Mouse (Mus musculus) heart, embryonic 12.5 days (tissue): ENCODE data around the gene Pcdh7. TPM values are rescaled to one million over a fixed set of nuclear protein-coding genes. Genes with fewer than 3 reads are reported as not detected.

Experiments
- ATAC-seq: fragments of 200-750 bp; cut with Nextera tagmentation; 2 replicates; pipeline ENCODE4 v1.8.0; 2017; ENCODE audit warnings: moderate TSS enrichment, moderate library complexity; ENCODE audit not compliant: insufficient number of reproducible peaks, low FRiP score
- H3K27ac ChIP-seq: fragments of 300-500 bp; sonication (generic); 2 replicates; pipeline ENCODE4 v1.5.1; 2016; ENCODE audit warnings: mild to moderate bottlenecking, moderate library complexity; ENCODE audit not compliant: poor library complexity, severe bottlenecking
- H3K27me3 ChIP-seq: fragments of 300-500 bp; sonication (generic); replicated peaks from 2 replicates; pipeline ENCODE4 v1.6.1; 2016; ENCODE audit warnings: mild to moderate bottlenecking, moderate library complexity
- H3K36me3 ChIP-seq: fragments of 300-500 bp; sonication (generic); 2 replicates; pipeline ENCODE4 v1.6.1; 2016; ENCODE audit warnings: mild to moderate bottlenecking, moderate library complexity
- H3K4me1 ChIP-seq: fragments of 300-500 bp; sonication (generic); replicated peaks from 2 replicates; pipeline ENCODE4 v1.6.1; 2016; ENCODE audit warnings: mild to moderate bottlenecking
- H3K4me2 ChIP-seq: fragments of 300-500 bp; sonication (generic); 2 replicates; pipeline ENCODE4 v1.6.1; 2016; ENCODE audit warnings: mild to moderate bottlenecking, moderate library complexity
- H3K4me3 ChIP-seq: fragments of 300-500 bp; sonication (generic); 2 replicates; pipeline ENCODE4 v1.5.1; 2016; ENCODE audit warnings: mild to moderate bottlenecking
- H3K9ac ChIP-seq: fragments of 300-500 bp; sonication (generic); 2 replicates; pipeline ENCODE4 v1.6.1; 2016; ENCODE audit warnings: mild to moderate bottlenecking, moderate library complexity
- H3K9me3 ChIP-seq: fragments of 300-500 bp; sonication (generic); replicated peaks from 2 replicates; pipeline ENCODE4 v1.6.1; 2016; ENCODE audit warnings: mild to moderate bottlenecking, moderate library complexity
- WGBS: fragments of 180-500 bp; shearing (Covaris S2); methylation state at CpG from one replicate; pipeline ENCODE4 v1.1.7; 2016; 5-methylcytosine and 5-hydroxymethylcytosine counted together
- polyA plus RNA-seq: library from polyadenylated mRNA; unstranded; fragments of >200 nt; fragmentation: Nextera tagmentation; extraction: Ambion mirVana; gene quantifications from 2 replicates; pipeline ENCODE4 v1.2.1, GENCODE M21; 2016

The Pcdh7 gene
- polyA plus RNA-seq, 1 experiment from 2014 or later = 25.9 TPM

- H3K27ac ChIP-seq = no peak overlapping the region
- WGBS = 84% methylated on average over 5 of the region's 5 CpGs
- no peak overlapping the region for H3K4me3 ChIP-seq
- ATAC-seq = no peak
- no peak overlapping the region for H3K9ac ChIP-seq
- H3K27me3 ChIP-seq = no peaks in the 10 kb centered on the region
- no peak overlapping the region for H3K4me2 ChIP-seq
- H3K9me3 ChIP-seq = no peaks in the 10 kb centered on the region
- no peaks in the 10 kb centered on the region for H3K36me3 ChIP-seq
- H3K4me1 ChIP-seq = no peaks in the 10 kb centered on the region
Observed at GRCm38 (mm10) chr5:57931738-57932137, 214.0 kb downstream of the Pcdh7 start.

GRCm38 (mm10) chr5:57934666-57935065 lies 216.9 kb downstream of the Pcdh7 start:
- 76% methylated on average over 2 of the region's 2 CpGs for WGBS
- H3K9ac ChIP-seq = no peak overlapping the region
- no peaks in the 10 kb centered on the region for H3K36me3 ChIP-seq
- H3K9me3 ChIP-seq = no peaks in the 10 kb centered on the region
- H3K4me1 ChIP-seq = no peaks in the 10 kb centered on the region
- no peak overlapping the region for H3K4me3 ChIP-seq
- no peak for ATAC-seq
- H3K27ac ChIP-seq = no peak overlapping the region
- H3K4me2 ChIP-seq = no peak overlapping the region
- H3K27me3 ChIP-seq = no peaks in the 10 kb centered on the region

- Histone ChIP-seq H3K27ac (no peak overlapping the region), H3K4me1 (no peaks in the 10 kb centered on the region), H3K36me3 (peaks cover 3% of the 10 kb centered on the region; the same call in 1 of the 2 replicates), H3K4me2 (no peak overlapping the region), H3K9ac (no peak overlapping the region), H3K4me3 (no peak overlapping the region), H3K9me3 (no peaks in the 10 kb centered on the region), H3K27me3 (no peaks in the 10 kb centered on the region)
- no peak for ATAC-seq
- WGBS = 81% methylated on average over 3 of the region's 3 CpGs
Observed at GRCm38 (mm10) chr5:57940457-57940856, 222.7 kb downstream of the Pcdh7 start.

- 84% methylated on average over 2 of the region's 2 CpGs for WGBS
- H3K4me2 ChIP-seq = no peak overlapping the region
- no peak overlapping the region for H3K9ac ChIP-seq
- no peak overlapping the region for H3K4me3 ChIP-seq
- peaks cover 3% of the 10 kb centered on the region; the same call in 1 of the 2 replicates for H3K36me3 ChIP-seq
- no peaks in the 10 kb centered on the region for H3K4me1 ChIP-seq
- no peak for ATAC-seq
- H3K9me3 ChIP-seq = no peaks in the 10 kb centered on the region
- no peak overlapping the region for H3K27ac ChIP-seq
- H3K27me3 ChIP-seq = no peaks in the 10 kb centered on the region
Observed at GRCm38 (mm10) chr5:57943176-57943575, 225.4 kb downstream of the Pcdh7 start.

- Histone ChIP-seq H3K27ac (no peak overlapping the region), H3K9ac (no peak overlapping the region), H3K4me3 (no peak overlapping the region), H3K4me1 (no peaks in the 10 kb centered on the region), H3K9me3 (no peaks in the 10 kb centered on the region), H3K36me3 (peaks cover 3% of the 10 kb centered on the region; the same call in 1 of the 2 replicates), H3K27me3 (no peaks in the 10 kb centered on the region), H3K4me2 (no peak overlapping the region)
- ATAC-seq = no peak
- 85% methylated on average over 2 of the region's 2 CpGs for WGBS
Observed at GRCm38 (mm10) chr5:57943611-57944010, 225.8 kb downstream of the Pcdh7 start.

- Histone ChIP-seq H3K27ac (no peak overlapping the region), H3K9ac (no peak overlapping the region), H3K4me1 (no peaks in the 10 kb centered on the region), H3K4me3 (no peak overlapping the region), H3K36me3 (peaks cover 3% of the 10 kb centered on the region; the same call in 1 of the 2 replicates), H3K4me2 (no peak overlapping the region), H3K9me3 (no peaks in the 10 kb centered on the region), H3K27me3 (no peaks in the 10 kb centered on the region)
- 57% methylated on average over 3 of the region's 3 CpGs for WGBS
- ATAC-seq = no peak
Observed at GRCm38 (mm10) chr5:57945419-57945818, 227.7 kb downstream of the Pcdh7 start.

GRCm38 (mm10) chr5:57959317-57959716 lies 241.6 kb downstream of the Pcdh7 start:
- Histone ChIP-seq H3K4me1 (peaks cover 7% of the 10 kb centered on the region), H3K27ac (no peak overlapping the region), H3K27me3 (no peaks in the 10 kb centered on the region), H3K9ac (no peak overlapping the region), H3K9me3 (no peaks in the 10 kb centered on the region), H3K4me3 (no peak overlapping the region), H3K4me2 (no peak overlapping the region), H3K36me3 (no peaks in the 10 kb centered on the region)
- 36% methylated on average over 1 of the region's 1 CpGs for WGBS
- ATAC-seq = no peak

GRCm38 (mm10) chr5:57963792-57964191 lies 246.0 kb downstream of the Pcdh7 start:
- Histone ChIP-seq H3K9ac (no peak overlapping the region), H3K4me1 (peaks cover 7% of the 10 kb centered on the region), H3K4me3 (no peak overlapping the region), H3K27ac (no peak overlapping the region), H3K36me3 (no peaks in the 10 kb centered on the region), H3K4me2 (no peak overlapping the region), H3K27me3 (no peaks in the 10 kb centered on the region), H3K9me3 (no peaks in the 10 kb centered on the region)
- WGBS = 76% methylated on average over 4 of the region's 4 CpGs
- ATAC-seq = no peak

GRCm38 (mm10) chr5:57964201-57964600 lies 246.4 kb downstream of the Pcdh7 start:
- no peak for ATAC-seq
- Histone ChIP-seq H3K9me3 (no peaks in the 10 kb centered on the region), H3K9ac (no peak overlapping the region), H3K36me3 (no peaks in the 10 kb centered on the region), H3K4me1 (peaks cover 5% of the 10 kb centered on the region), H3K4me3 (no peak overlapping the region), H3K4me2 (no peak overlapping the region), H3K27me3 (no peaks in the 10 kb centered on the region), H3K27ac (no peak overlapping the region)
- WGBS = 82% methylated on average over 4 of the region's 4 CpGs

- no peak for ATAC-seq
- no peaks in the 10 kb centered on the region for H3K36me3 ChIP-seq
- H3K27me3 ChIP-seq = no peaks in the 10 kb centered on the region
- H3K9ac ChIP-seq = no peak overlapping the region
- H3K4me1 ChIP-seq = no peaks in the 10 kb centered on the region
- H3K27ac ChIP-seq = no peak overlapping the region
- 79% methylated on average over 2 of the region's 2 CpGs for WGBS
- no peak overlapping the region for H3K4me2 ChIP-seq
- H3K9me3 ChIP-seq = no peaks in the 10 kb centered on the region
- H3K4me3 ChIP-seq = no peak overlapping the region
Observed at GRCm38 (mm10) chr5:57993584-57993983, 275.8 kb downstream of the Pcdh7 start.

GRCm38 (mm10) chr5:58021331-58021730 lies 303.6 kb downstream of the Pcdh7 start:
- H3K36me3 ChIP-seq = no peaks in the 10 kb centered on the region
- WGBS = 83% methylated on average over 2 of the region's 2 CpGs

GRCm38 (mm10) chr5:58025123-58025522 lies 307.4 kb downstream of the Pcdh7 start:
- H3K27me3 ChIP-seq = no peaks in the 10 kb centered on the region
- no peak for ATAC-seq
- H3K36me3 ChIP-seq = no peaks in the 10 kb centered on the region
- no peak overlapping the region for H3K27ac ChIP-seq
- H3K9me3 ChIP-seq = no peaks in the 10 kb centered on the region
- no peak overlapping the region for H3K9ac ChIP-seq
- H3K4me3 ChIP-seq = no peak overlapping the region
- no peak overlapping the region for H3K4me2 ChIP-seq
- no peaks in the 10 kb centered on the region for H3K4me1 ChIP-seq
- WGBS = 81% methylated on average over 7 of the region's 7 CpGs

More at GRCm38 (mm10) chr5:58021331-58021730, 303.6 kb downstream of the Pcdh7 start:
- Histone ChIP-seq H3K27me3 (no peaks in the 10 kb centered on the region), H3K4me2 (no peak overlapping the region), H3K9ac (no peak overlapping the region), H3K9me3 (no peaks in the 10 kb centered on the region), H3K4me1 (no peaks in the 10 kb centered on the region), H3K4me3 (no peak overlapping the region), H3K27ac (no peak overlapping the region)
- no peak for ATAC-seq
